Mouse (Mus musculus) adrenal gland, postnatal 14 days (tissue): Measurements from ENCODE around the gene Stk11ip. TPM values are rescaled to one million over a fixed set of nuclear protein-coding genes. Genes with fewer than 3 reads are reported as not detected.

Experiments used
- DNase-seq: peaks from one replicate; pipeline ENCODE4 v3.0.0; 2021; ENCODE audit warnings: mixed read lengths
- total RNA-seq: library from RNA; stranded (reverse); gene quantifications from 2 replicates; pipeline ENCODE4 v1.2.3, GENCODE M21; 2021

The Stk11ip gene
- total RNA-seq, 1 experiment from 2014 or later = 15.4 TPM

DNA sequence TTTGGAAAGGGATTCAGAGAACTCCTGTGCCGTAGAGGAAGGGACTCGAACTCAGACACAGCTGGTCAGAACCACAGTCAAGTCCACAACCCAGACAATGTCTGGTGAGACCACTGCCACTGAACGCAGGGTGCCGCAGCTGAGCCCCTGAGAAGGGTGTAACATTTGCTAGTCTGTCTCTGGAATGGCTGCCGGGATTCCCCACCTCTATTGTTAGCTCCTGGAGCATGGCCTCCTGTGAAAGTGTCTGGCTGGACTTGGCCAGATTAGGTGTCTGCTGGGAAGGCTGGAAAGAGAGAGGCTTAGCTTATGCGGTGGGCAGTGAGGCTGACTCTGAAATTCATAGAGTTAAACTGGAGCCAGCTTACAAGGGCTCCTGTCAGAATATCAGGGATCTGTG lies 49.1 kb downstream of the Stk11ip start:
- DNase-seq = no peak

DNA sequence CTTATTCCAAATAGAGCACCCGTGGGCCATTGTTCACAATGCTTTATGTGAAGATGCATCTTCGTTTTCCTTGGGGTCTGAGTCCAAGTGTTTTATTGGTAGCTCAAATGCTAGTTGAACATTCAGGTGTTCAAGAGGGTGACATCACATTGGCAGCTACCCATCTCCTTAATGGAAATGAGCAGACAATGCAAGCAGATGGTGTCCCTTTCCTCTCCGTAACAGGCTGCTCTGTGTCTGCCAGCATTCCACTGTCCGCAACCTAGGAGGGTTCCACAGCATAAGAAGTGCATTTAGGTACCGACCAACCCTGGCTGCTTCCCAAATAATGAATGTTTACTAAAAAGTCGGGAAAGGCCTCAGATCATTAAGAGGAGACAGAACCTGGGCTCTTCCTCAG lies 51.4 kb downstream of the Stk11ip start:
- DNase-seq = no peak

DNA sequence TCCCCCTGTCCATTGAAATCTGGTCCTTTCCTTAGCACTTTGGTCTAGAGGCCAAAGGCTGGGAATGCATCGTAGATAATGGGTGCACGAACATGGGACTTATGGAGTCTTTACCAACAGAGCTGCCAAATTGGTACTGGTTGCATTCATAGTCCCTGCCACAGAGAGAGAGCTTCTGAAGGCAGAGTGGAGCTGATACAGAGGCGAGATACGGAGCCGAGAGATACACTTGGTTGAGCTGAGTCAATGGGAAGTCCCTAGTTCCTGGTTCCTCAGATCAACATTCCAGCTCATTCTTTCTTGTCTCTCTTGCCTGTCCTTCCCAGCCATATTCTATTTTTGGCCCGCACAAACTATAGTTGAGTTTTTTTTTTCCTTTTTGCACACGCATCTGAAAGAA lies 52.4 kb downstream of the Stk11ip start:
- DNase-seq = no peak

DNA sequence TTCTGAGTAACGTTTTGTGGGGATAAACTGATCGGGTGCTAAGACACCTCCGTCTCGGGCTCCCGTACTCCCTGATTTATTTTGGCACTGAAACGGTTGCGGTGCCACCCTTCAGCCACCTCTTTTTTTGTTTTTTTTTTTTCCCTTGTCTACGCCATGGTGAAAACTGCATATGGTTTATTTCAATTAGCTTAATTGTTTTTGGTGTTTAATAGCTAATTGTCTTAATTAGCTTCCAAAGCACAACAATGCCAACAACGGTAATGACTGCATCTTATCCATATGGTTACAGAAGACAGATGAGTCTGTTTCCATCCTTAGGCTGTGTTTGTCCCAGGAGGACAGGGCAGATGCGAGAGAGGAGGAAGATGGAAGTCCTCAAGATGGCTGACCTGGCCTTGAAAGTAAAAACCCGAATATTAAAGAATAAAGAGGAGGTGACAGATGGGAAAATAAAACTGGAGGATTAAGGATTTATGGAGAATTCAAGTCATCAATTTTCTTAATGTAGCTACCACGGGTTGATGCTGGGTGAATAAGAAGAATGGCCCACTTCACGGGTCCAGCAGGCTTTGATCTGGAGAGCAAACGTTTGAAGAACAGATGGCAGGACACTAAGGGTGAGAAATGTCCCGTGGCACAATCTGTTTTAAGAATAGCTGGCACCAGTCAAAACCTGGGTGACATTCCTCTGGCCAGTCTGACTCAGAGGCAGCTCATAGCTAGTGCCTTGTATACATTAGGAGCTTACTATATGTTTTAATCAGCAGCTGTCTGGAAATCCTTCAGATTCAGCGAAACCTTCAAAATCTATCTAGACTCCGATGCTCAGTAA lies 53.4 kb downstream of the Stk11ip start:
- DNase-seq = no peak

DNA sequence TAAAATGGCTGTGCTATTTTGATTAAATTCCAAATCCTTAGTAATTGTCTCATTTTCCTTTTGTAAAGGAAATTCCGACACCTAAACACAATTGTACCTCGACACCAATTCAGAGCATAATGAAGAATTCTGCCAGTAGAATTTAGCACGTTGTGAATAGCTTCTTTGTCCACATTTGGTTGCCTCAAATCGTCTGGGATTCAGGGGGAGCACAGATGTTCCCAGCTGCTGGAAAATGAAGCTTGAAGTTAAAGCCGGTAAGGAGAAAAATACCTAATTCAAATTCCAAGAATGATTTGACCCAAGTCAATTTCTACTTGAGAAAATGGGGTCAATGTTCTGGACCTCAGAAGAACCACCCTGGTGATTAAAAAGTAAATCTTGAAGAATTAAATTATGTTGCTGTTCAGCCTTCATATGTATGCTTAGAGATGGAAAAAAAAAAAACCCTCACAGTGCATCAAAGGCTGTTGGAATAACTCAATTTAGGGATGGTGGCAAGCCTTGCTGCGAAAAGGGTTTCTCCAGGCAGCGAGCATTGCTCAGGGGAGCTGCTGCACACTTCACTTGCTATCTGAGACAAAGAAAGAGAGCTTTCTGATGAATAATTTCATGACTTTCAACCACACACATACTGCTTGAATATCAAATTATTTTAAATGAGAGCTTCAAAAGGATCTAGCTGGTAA lies 60.8 kb downstream of the Stk11ip start:
- no peak for DNase-seq

DNA sequence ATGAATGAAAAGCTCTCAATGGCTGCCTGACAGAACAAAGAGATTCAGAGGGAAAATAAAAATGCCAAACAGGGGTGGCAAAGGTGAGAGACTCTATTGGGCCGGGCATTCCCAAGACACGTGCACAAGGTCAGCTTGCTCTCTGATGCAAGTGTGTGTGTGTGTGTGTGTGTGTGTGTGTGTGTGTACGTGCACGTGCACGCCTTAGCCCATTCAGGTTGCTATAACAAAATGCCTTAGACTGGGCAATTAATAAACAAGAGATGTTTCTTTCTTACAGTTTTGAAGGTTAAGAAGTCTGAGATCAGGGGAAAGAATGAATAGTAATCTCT lies 61.3 kb downstream of the Stk11ip start:
- no peak for DNase-seq

DNA sequence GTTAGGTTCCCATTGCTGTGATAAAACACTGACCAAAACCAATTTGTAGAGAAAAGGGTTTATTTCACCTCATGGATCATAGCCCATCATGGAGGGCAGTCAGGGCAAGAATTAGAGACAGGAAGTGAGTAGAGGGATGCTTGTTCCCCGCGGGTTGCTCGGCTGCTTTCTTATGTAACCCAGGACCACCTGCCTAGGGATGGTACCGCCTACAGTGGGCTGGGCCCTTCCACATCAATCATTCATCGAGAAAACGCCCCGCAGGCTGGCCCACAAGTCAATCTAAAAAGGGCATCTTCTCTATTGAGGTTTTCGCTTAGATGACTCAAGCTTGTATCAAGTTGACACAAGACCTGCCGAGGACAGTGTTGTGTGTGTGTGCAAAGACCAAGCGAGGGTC lies 61.7 kb downstream of the Stk11ip start:
- no peak for DNase-seq

DNA sequence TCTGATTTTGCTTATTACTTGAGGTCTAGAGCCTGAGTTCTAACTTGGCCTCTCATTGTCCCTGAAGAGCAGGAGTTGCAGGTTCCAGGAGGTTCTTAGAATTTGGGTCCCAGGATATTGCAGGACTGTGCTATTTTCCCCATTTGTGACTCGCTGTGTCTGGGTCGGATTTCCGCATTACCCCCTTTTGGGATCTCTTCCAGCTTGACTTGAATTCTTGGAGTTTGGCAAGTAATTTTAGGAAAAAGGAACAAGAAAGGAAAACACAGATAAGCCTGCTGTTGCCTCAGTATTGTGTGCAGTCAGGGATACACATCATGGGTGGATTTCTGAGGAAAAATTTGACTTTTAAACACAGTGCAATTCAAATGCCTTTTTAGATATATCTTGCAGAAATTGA lies 65.5 kb downstream of the Stk11ip start:
- no peak for DNase-seq

Other genes with a start within 250 kb of the Stk11ip start
- 119 and 126 TPM in 2 replicates for gene Resp18, start 243.1 kb upstream of the Stk11ip start, total RNA-seq
- 92.5 and 101 TPM in 2 replicates for gene Dnpep, start 203.5 kb upstream of the Stk11ip start, total RNA-seq
- gene Des, start 161.2 kb upstream of the Stk11ip start, total RNA-seq = 19.8 and 26.9 TPM in 2 replicates
- gene Speg, start 146.2 kb upstream of the Stk11ip start, total RNA-seq = 11.0 and 18.3 TPM in 2 replicates
- gene Gmppa, start 85.6 kb upstream of the Stk11ip start, total RNA-seq = 58.8 and 74.2 TPM in 2 replicates
- 3.8 and 4.2 TPM in 2 replicates for gene Asic4, start 71.1 kb upstream of the Stk11ip start, total RNA-seq
- 40.7 and 47.0 TPM in 2 replicates for gene Chpf, start 42.2 kb upstream of the Stk11ip start, total RNA-seq
- 2.9 and 3.3 TPM in 2 replicates for gene Tmem198, start 42.0 kb upstream of the Stk11ip start, total RNA-seq
- gene Obsl1, start 15.1 kb upstream of the Stk11ip start, total RNA-seq = 98.3 and 99.4 TPM in 2 replicates
- 85.9 and 116 TPM in 2 replicates for gene Inha, start 14.5 kb upstream of the Stk11ip start, total RNA-seq
- 67.4 and 89.2 TPM in 2 replicates for gene Slc4a3, start 24.7 kb downstream of the Stk11ip start, total RNA-seq